19 mouse cellular contexts compared by ENCODE assay signal in the genomic region with DNA sequence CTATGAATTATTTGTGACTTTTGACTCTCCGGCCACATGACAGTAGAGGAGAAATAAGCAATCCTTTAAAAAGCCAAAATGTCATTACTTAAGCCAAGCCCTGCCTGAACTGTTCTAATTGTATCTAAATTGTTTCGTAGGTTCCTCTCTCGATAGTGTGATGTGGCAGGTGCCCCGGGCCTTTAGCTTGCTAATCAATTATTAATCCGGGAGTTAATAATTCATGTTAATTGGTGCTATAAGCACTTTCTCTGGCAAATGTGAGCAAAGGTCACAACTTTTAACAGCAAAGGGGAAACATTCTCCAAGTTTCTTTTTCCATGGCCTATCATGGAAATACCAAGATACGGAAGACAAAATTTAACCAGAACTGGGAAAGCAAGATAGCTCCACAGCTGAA.
DNase-seq lines count a peak whose midpoint lies in the region; ATAC-seq and TF ChIP-seq lines count a peak whose summit lies in the region.
"Had no signal": no experiment of that assay in that cellular context is flagged by ENCODE, and none has a peak within 500 bp of the region (broad histone marks: within the 10 kb centered on the region; RNA-seq: fewer than 3 reads in every experiment).

No protein-coding gene starts in this region.

- H3K4me3 ChIP-seq in limb, embryonic 13.5 days = no peak overlapping the region
- H3K4me3 ChIP-seq in limb, embryonic 10.5 days = no peak overlapping the region
- H3K4me3 ChIP-seq in intestine, embryonic 15.5 days (replicated peaks) = no peak overlapping the region
- H3K4me3 ChIP-seq in kidney, postnatal 0 days (replicated peaks; ENCODE audit: low read depth, low read length) = no peak overlapping the region
- H3K4me3 ChIP-seq: forebrain, embryonic 13.5 days; heart, embryonic 12.5 days; midbrain, embryonic 13.5 days had no signal

- no peak for TF ChIP-seq CTCF in kidney, postnatal 0 days (IDR thresholded peaks at IDR 0.05; ENCODE audit: low read depth)

- no peak for DNase-seq in limb, embryonic 10.5 days (ENCODE audit: low spot score)
- DNase-seq in NIH3T3 (ENCODE audit: low read depth) = peak; percentile 44
- no peak for DNase-seq in kidney, postnatal 0 days (ENCODE audit: low spot score)
- DNase-seq in frontal cortex, postnatal 36 days (ENCODE audit: low spot score in 2 of 2) = no peak
- DNase-seq in natural killer cell, adult 2 months (ENCODE audit: low spot score in 2 of 2) = no peak
- DNase-seq: adrenal gland, postnatal 36 days; cerebellum, adult 8-10 months; gastrocnemius, postnatal 36 days; layer of hippocampus, postnatal 36 days had no signal

- no peaks in the 10 kb centered on the region for H3K9me3 ChIP-seq in limb, embryonic 13.5 days
- no peaks in the 10 kb centered on the region for H3K9me3 ChIP-seq in limb, embryonic 10.5 days (replicated peaks)
- H3K9me3 ChIP-seq in intestine, embryonic 15.5 days = no peaks in the 10 kb centered on the region
- no peaks in the 10 kb centered on the region for H3K9me3 ChIP-seq in kidney, postnatal 0 days (replicated peaks; ENCODE audit: low read length)
- H3K9me3 ChIP-seq: forebrain, embryonic 13.5 days; heart, embryonic 12.5 days; midbrain, embryonic 13.5 days had no signal

- H3K27ac ChIP-seq in limb, embryonic 13.5 days = peak overlapping the region; percentile 69; the same call in 1 of the 2 replicates
- H3K27ac ChIP-seq in limb, embryonic 10.5 days = no peak overlapping the region
- H3K27ac ChIP-seq in intestine, embryonic 15.5 days = 0 out of 2 replicates have a peak overlapping the region, but pooled peaks have one; percentile 33
- H3K27ac ChIP-seq in kidney, postnatal 0 days = peak overlapping the region; percentile 78
- H3K27ac ChIP-seq: forebrain, embryonic 13.5 days; hindbrain, postnatal 0 days; liver, embryonic 14.5 days; midbrain, embryonic 13.5 days had no signal

- ATAC-seq in limb, embryonic 13.5 days (ENCODE audit: low FRiP score, low read depth) = no peak
- ATAC-seq in intestine, embryonic 15.5 days = peak; percentile 67
- peak; percentile 49; the same call in 1 of the 2 replicates for ATAC-seq in kidney, postnatal 0 days (replicated peaks; ENCODE audit: low FRiP score, low read depth)
- ATAC-seq: activated CD4-positive, CD25-positive, alpha-beta regulatory T cell, adult 4 months; forebrain, embryonic 13.5 days; hindbrain, postnatal 0 days; lung, postnatal 0 days; midbrain, embryonic 13.5 days had no signal

- H3K4me2 ChIP-seq in limb, embryonic 13.5 days (replicated peaks) = no peak overlapping the region
- H3K4me2 ChIP-seq in intestine, embryonic 15.5 days (replicated peaks) = peak overlapping the region; percentile 29; the same call in 1 of the 2 replicates
- H3K4me2 ChIP-seq in kidney, postnatal 0 days (ENCODE audit: low read length) = no peak overlapping the region
- H3K4me2 ChIP-seq: forebrain, embryonic 13.5 days; heart, embryonic 12.5 days; midbrain, embryonic 13.5 days had no signal

- 87% methylated on average over 6 of the region's 6 CpGs for WGBS in limb, embryonic 13.5 days
- 89% methylated on average over 6 of the region's 6 CpGs for WGBS in limb, embryonic 10.5 days
- WGBS in intestine, embryonic 15.5 days = 64% methylated on average over 6 of the region's 6 CpGs
- WGBS in kidney, postnatal 0 days = 59% methylated on average over 6 of the region's 6 CpGs

- no peaks in the 10 kb centered on the region for H3K36me3 ChIP-seq in limb, embryonic 13.5 days
- H3K36me3 ChIP-seq in limb, embryonic 10.5 days = no peaks in the 10 kb centered on the region
- no peaks in the 10 kb centered on the region for H3K36me3 ChIP-seq in intestine, embryonic 15.5 days
- no peaks in the 10 kb centered on the region for H3K36me3 ChIP-seq in kidney, postnatal 0 days (ENCODE audit: insufficient read depth, low read length)
- H3K36me3 ChIP-seq: heart, embryonic 12.5 days; midbrain, embryonic 13.5 days had no signal

- 0 out of 2 replicates have a peak, but pooled peaks cover 7% of the 10 kb centered on the region for H3K27me3 ChIP-seq in limb, embryonic 13.5 days
- 0 out of 2 replicates have a peak, but pooled peaks cover 4% of the 10 kb centered on the region for H3K27me3 ChIP-seq in limb, embryonic 10.5 days (ENCODE audit: low read depth, poor library complexity, severe bottlenecking)
- H3K27me3 ChIP-seq in intestine, embryonic 15.5 days (replicated peaks) = no peaks in the 10 kb centered on the region
- H3K27me3 ChIP-seq in kidney, postnatal 0 days (ENCODE audit: insufficient read depth, low read length) = no peaks in the 10 kb centered on the region
- H3K27me3 ChIP-seq: forebrain, embryonic 13.5 days; midbrain, embryonic 13.5 days; Patski had no signal

- peaks cover 25% of the 10 kb centered on the region for H3K4me1 ChIP-seq in limb, embryonic 13.5 days
- no peaks in the 10 kb centered on the region for H3K4me1 ChIP-seq in limb, embryonic 10.5 days
- peaks cover 10% of the 10 kb centered on the region; the same call in 1 of the 2 replicates for H3K4me1 ChIP-seq in intestine, embryonic 15.5 days (replicated peaks)
- peaks cover 3% of the 10 kb centered on the region; the same call in 1 of the 2 replicates for H3K4me1 ChIP-seq in kidney, postnatal 0 days (replicated peaks; ENCODE audit: insufficient read depth, low read length)

- H3K9ac ChIP-seq in limb, embryonic 13.5 days = no peak overlapping the region
- H3K9ac ChIP-seq in intestine, embryonic 15.5 days = no peak overlapping the region
- H3K9ac ChIP-seq in kidney, postnatal 0 days (ENCODE audit: low read depth, low read length) = no peak overlapping the region
- H3K9ac ChIP-seq: forebrain, embryonic 13.5 days; heart, embryonic 12.5 days; liver, embryonic 14.5 days; midbrain, embryonic 13.5 days had no signal
